Mouse (Mus musculus): Measurements from ENCODE around the gene Itm2b.

Gene Itm2b

DNA sequence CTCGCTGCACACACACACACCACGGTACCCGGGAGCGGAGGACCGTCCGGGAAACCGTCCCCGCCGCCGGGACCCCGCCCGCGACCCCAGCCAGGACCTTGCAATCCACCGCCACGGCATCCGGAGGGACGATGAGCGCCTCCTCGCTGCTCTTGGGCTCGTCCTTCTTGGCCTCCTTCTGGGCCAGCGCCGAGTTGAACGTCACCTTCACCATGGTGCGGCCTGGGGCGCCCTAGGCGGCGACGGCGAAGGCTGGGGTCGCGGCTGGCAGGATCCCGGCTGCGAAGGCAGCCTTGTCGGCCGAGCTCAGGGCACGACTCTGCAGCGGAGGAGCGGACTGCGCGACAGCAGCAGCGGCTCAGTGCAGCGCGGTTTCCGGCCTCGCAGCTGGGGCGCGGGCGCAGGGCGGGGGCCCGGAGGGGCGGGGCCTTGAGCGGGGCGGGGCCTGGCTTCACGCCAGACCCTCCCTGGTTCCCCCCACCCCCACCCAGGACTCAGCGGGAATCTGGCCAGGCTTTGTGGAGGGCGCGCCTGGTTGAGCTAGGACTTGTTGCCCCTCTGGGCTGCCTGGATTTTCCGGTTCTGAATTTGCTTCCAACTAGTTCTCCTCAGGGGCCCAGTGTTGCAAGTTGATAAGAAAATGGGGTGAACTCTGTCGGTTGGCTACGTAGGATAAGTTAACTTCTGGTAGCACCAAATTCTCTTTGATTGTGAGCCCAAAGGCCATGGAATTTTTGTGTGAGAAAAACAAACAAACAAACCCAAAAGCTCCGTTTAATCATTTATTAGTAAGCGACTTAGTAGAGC lies at the start of gene Itm2b:
Gene Itm2b, minus strand, starts transcription at position 377 of the 807 bp plus-strand sequence.
- in situ Hi-C loops (cut with MboI, MseI): no loop called here

DNA sequence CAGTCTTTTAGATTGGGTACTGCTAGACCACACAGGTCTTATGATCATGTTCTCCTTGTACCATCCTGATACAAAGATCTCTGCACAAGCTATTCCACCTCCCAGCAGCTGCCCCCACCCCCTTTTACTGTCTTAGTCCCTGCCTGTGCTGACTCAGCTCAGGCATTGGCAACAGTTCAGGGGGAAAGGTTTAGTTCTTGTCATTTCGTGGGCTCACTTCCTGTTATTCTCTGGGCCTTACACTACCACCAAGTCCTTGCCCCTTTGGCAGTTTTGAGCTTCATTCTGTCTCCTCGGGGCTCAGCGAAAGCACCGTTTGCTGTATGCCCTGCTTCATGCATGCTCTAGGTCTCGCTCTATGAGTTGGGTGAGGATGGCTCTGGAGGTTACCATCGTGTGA lies 48.4 kb upstream of the Itm2b start:
- in situ Hi-C loops (cut with MboI, MseI): no loop called here

DNA sequence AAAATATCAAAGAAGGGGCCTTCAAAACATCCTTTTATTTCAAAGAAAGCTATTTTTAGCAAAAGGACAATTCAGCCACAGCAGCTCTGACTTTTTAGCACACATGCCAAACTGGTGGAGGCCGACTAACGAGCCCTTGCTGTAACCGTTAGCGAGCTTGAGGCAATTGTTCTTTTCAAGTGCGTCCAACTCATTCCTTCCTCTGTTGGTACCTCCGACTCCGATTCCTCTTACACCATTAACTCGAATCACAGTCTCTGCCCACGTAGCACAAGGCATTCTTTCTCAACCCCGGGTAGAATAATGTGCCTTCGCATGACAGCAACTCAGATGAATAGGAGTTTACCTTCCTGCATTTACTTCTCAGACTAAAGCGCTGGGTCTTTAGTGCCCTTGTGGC lies 45.5 kb upstream of the Itm2b start:
- in situ Hi-C loops (cut with MboI, MseI): no loop called here

DNA sequence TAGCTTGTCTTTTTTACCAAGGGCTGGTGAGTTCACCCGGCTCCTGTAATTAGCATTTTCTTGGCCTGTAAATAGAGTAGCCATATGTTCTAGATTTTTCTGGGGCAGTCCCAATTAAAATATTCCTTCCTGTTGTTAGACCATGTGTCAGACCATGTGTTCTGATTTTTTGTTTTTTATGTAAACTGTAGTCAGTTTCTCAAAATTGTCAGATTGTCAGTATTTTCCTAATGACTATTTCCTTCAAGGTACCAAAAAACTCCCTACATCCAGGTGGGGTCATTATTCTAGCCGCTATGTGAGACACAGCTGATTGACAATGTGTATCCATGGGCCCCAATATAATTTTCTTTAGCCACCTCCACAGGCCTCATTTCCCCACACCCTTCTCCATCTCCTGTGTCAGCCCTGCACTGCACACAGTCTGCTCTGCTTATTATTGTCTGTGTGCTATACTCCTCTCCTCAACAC lies 40.5 kb upstream of the Itm2b start:
- in situ Hi-C loops (cut with MboI, MseI): no loop called here

DNA sequence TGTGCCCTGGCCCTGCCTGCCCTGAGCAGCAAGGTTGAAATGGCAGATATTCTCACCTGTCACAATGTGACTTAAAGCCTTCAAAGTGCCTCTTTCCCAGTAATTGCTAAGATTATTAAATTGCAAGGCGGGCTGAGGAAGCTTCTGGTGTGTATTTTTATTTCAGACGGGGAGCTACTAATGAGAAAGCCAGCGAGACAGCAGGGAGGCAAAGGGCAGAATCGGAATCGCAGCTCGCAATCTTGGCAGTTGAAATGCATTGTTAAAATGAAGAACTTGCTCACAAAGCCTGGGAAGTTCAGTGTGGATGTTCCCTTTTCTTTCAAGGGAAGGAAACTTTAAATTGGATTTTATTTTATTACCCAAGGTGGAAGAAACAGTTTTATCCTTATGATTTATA lies 39.9 kb upstream of the Itm2b start:
- in situ Hi-C loops (cut with MboI, MseI): loop anchor here (5.0 kb wide), 1 partner anchor 67 kb away; no protein-coding TSS in a partner anchor

DNA sequence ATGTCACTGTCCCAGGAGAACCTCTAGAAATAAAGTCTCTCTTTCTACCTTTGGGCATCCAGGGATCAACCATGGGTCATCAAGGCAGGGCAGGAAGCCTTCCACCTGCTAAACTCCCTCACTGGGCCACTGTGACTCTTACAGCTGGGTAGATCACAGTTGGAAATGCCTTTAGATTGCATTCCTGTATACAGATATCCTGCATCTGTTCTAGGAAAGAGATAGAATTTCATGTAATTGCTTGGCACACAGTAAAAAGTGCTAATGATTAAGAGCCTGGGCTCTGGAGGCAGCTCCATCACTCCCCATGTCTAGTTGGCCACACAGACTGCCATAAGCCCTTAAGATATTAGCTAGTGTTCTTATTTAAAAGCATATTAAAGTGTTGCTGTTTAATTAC lies 38.5 kb upstream of the Itm2b start:
- in situ Hi-C loops (cut with MboI, MseI): loop anchor here (5.0 kb wide), 1 partner anchor 69 kb away; no protein-coding TSS in a partner anchor

DNA sequence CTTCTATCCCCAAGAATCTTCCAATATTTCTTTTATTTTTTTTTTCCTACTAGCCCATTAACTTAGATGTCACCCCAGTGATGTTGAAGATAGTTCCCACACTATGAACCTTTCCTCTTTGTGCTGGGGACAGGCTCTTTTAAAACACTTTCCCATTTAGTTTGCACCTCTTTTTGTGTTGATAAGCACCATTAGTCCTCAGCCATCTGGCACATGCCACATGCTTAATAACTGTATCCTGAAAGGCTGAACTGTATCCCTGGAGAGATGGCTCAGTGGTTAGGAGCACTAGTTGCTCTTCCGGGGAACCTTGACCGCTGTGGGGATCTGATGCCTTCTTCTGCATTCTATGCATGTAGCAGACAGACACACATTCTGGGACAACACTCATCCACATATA lies 37.5 kb upstream of the Itm2b start:
- in situ Hi-C loops (cut with MboI, MseI): loop anchor here (5.0 kb wide), 1 partner anchor 70 kb away; no protein-coding TSS in a partner anchor

DNA sequence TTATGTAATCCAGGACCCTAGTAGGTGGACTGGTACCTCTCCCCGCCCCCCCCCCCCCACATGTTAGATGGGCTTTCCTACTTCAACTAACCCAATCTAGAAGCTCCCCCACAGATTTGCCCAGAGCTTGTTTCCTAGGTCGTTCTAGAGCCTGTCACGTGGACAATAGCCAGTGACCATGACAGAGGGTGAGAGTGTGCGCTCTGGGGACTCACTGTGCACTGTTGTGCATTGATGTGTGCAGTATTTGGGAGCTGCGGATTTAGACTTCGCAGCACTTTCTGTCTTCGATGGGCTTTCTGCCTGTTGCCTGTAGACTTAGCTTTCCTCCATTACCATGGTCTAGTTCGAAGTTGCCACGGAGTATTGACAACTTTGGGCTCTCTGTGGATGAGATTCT lies 36.5 kb upstream of the Itm2b start:
- in situ Hi-C loops (cut with MboI, MseI): loop anchor here (5.0 kb wide), 1 partner anchor 71 kb away; no protein-coding TSS in a partner anchor

DNA sequence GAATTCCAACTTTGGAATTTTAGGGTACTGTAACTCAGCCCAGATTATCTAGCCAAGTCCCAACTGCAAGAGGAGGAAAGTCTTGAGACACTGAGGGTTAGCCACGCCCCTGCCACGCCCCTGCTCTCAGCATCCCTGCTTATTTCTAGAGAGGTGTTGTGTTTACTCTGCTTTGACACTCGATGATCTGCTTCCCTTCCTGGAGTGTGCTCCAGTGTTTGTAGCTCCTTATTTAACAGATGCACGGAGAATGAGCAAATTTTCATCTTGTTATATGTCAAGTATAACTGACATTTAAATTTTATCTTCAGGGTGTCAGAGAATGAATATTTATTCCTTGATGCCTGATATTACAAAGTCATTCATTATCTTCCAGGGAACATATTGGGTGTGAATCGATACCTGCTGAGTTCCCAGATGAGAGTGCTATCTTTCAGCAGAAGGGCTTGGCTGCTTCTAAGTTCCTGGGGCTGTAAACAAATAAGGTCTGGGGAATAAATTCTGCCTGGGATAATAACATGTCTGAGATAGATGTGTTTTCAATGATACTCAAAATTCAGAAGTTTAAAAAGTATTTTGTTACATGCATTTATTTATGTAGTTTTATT lies 35.2 kb upstream of the Itm2b start:
- in situ Hi-C loops (cut with MboI, MseI): loop anchor here (5.0 kb wide), 1 partner anchor 72 kb away; no protein-coding TSS in a partner anchor

DNA sequence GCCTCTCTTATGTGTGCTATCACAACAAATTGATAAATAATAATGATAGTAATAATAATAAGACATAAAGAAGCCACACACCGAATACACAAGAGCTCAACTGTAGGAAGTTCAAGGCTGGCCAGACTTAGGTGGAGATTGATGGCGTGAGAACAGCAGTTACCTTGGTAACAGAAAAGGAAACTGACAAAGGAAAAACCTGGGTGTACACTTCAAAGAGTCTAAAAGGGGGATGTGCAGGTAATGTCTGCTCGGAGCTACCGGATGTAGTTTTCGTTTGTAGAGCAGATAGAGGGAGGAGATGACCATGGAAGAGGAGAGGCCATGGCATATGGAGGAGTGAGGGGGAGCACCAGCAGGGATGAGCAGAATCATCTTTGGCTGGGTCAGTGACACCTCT lies 31.4 kb upstream of the Itm2b start:
- in situ Hi-C loops (cut with MboI, MseI): no loop called here

DNA sequence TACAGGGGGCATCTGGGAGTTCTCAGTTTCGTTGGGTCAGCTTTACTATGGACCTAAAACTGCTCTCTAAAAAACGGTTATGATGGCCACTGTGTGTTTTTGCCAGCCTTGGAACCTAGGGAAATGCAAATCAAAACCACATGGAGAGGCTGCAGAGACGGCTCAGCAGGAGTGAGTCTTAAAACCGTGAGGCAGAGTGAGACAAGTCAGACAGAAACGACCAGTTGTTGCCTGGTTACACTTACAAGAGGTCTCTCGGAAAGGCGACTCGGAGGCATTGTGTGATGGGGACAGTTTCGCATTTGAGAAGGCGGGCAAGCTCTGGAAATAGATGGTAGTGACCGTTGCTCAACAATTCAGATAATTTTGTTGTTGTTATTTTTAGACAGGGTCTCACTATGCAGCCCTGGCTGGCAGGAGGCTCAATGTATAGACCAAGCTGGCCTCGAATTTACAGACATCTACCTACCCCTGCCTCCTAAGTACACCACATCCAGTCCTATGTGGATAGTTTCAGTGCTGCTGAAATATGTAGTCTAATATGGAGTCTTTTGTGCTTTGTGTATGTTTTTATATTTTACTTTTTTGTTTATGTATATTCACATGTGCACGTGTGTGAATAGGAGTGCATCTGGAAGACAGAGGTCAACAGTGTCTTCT lies 30.4 kb upstream of the Itm2b start:
- in situ Hi-C loops (cut with MboI, MseI): no loop called here

DNA sequence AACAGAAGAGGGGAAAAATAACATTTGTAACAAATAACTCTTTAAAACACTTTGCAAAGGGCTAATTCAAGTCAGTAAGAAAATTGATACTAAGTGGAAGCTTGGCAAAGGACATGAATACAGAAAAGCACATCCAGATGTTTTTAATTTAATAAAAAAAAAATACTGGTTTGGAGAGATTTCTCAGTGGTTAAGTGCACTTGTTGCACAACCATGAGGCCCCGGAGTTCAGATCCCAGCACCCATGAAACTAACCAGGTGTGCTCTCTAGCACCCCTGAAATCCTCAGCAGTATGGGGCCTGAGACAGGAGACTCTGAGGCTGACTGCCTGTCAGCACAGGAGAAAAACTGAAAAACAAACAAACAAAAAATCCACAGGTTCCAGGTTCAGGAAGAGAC lies 26.6 kb upstream of the Itm2b start:
- in situ Hi-C loops (cut with MboI, MseI): no loop called here

DNA sequence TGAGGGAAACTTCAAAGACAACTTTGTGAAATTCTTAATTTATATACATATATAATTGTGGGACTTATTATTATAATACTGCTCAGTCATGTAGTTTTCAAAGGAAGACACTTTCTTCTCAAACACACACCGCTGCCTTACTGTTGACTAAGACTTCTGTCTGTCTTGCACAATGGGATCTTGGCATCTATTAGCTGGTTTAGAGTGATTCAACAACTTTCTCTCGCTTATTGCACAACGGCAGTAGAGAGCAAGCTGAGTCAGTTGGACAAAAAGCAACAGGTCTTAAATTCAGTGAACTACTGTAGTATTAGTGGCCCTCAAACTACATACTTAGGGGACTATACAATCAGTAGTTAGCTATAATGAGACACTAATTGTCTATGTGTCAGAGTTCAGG lies 25.0 kb upstream of the Itm2b start:
- in situ Hi-C loops (cut with MboI, MseI): no loop called here

DNA sequence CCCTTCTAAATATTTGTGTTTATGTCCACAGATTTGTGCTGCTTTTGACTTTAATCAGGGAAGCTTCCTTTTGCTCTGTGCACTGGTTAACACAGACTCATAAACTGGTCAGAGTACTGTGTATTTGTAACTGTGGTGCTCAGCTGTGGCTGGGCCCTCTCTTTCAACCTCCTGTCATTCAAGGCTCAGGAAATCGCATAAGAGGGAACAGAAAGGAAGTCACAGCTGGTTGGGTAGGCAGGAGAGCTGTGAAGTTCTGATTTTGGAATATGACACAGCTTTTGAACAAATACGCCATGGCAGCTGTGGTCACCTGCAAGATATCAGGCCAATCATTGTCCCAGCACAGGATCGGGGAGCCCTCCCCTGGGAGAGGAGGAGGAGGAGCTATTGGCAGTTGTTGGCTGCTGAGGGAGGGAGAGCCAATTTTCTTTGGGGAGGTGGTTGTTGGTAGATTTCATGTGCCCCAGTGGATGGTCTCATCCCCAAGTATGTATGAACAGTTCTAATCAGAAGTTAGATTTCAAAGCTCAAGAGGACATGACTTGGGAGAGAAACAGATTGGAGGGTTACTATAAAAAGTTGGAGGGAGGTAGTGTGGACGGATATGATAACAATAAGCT lies 23.2 kb upstream of the Itm2b start:
- in situ Hi-C loops (cut with MboI, MseI): no loop called here

DNA sequence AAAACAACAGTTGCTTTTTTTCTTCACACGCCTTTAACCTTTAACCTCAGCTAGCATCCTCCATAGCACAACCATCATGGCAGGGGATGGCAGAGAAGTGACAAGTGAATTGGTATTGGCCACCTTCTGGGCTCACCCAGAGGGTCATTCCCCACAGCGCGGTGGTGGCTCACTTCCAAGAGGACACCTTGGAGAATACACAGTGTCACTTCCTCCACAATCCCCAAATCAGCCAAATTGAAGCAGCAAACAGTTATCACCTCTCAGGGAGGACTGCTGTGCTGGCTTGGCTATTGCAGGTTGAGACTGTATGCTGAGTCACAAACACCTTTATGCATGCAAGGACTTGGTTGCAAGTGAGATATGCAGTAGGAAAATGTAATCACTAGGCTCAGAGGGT lies 18.9 kb upstream of the Itm2b start:
- in situ Hi-C loops (cut with MboI, MseI): no loop called here

DNA sequence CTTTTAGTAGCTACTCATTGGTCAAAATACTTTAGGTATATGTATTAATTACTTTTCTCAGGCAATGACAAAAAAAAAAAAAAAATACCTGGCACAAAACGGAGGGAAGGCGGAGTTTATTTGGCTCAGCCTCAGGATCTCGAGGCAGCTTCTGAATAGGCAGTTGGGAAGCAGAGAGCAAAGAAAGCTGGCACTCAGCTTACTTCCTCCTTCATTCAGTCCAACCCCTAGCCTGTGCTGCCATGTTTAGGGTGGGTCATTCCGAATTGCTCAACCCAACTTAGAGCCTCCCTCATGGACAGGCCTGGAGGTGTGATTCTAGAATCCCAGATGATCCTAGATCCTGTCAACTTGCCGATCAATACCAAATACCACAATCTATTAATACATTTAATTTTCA lies 18.3 kb upstream of the Itm2b start:
- in situ Hi-C loops (cut with MboI, MseI): no loop called here

DNA sequence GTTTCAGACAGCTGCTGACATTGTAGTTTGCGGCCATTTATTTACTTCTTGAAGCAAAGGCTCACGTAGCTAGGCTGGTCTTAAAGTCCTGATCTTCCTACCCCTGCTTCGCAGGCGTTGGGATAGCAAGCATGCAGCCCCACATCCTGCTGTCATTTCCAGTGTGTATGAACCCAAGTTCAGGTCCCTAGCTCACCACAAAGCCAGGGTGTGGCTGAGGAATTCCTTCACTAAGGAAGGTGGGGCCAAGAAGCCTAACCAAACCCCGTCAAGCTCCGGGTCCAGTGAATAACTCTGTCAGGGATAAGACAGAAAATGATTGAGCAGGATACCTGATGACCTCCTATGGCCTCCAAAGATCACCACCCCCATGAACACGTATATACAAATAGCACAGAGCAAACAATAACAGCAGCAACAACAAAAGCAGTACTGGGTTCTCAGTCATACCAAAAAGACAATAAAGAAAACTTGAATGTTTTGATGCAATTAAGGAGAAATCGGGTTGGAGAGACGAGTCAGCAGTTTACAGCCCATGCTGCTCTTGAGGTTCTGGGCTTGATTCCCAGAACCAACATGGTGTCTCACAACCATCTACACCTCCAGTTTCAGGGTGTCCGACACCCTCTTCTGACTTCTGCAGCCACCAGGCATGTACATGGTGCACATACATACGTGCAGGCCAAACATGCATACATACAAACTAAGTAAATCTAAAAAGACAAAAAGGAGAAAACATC lies 17.4 kb upstream of the Itm2b start:
- in situ Hi-C loops (cut with MboI, MseI): no loop called here

DNA sequence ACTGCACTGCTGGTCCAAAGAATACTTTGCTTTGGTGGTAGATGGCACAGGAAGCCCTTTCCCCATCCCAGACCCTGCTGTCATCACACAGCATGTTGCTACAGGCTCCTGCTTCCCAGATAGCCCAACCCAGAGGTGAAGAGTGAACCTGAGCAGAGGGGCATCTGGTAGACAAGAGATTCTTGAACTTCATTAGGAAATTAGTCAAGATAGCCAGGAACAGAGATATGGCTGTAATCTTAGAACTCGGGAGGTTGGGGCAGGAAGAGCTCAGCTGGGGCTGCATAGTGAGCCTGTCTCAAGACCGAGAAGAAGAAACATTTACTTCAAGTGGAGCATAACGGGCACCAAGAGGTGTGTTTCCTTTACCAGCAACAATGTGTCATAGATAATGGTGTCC lies 16.3 kb upstream of the Itm2b start:
- in situ Hi-C loops (cut with MboI, MseI): no loop called here

DNA sequence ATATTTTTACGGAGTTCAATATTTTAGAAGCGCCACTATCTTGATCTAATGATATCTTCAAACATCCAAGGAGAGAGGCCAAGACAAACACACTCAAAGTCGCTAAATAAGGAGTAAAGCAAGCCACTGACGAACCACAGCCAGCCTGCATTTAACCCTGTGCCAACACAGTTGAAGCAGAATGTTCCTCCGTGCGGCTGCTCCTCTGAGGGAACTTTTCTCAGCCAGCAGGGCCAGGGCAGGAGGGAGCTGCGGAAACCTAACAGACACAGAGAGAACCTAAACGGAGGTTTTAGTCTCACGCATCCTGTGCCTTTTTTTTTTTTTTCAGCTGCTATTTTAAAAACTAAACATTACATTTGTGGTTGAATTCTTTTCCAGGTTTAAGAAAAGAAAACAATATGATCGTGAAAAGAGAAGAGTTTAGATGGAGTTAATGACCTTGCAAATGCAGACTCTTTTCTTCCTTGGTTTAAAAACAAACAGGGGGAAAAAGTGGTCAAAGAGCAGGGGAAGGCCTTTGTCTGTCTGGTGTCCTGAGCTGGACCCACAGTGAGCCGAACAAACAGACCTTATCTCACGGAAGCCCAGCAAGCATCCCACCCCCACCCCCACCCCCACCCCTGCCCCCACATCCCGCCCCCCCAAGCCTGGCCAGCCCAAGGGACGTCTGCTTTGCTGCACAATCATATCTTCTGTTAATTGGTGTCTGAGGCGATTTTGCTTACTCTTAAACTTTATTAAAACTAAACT lies 15.0 kb upstream of the Itm2b start:
- in situ Hi-C loops (cut with MboI, MseI): no loop called here

DNA sequence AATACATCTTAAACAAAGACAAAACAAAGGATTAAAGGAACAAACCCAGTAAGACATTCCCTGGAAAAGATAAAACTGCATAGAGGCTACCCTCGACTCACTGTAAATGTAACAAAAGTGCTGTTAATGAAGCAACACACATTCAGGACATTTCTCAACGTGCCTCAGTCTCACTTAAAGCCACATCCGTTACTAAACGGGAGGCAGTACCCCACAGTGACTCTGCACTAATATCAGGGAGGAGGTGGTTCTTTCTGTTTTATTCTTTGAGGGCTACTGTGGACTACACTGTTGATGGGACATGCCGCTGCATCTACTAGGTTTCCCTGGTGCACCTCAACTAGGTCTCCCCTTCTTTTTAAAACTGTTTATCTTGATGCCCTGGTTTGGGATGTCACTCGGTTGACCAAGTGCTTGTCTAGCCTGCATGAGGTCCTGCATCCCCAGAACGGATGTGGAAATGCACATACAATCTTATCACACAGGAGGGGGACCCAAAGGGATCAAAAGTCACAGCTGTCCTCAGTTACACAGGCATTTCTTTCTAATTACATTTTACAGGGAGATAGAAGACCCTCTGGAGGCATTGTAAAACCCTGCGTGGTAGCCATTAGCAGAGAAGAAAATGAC lies 13.4 kb upstream of the Itm2b start:
- in situ Hi-C loops (cut with MboI, MseI): no loop called here
